Mouse (Mus musculus) spleen, postnatal 0 days (tissue): Measurements from ENCODE around the gene Armc2. TPM values are rescaled to one million over a fixed set of nuclear protein-coding genes. Genes with fewer than 3 reads are reported as not detected.

Source experiments
- polyA plus RNA-seq: library from polyadenylated mRNA; unstranded; fragments of >200 nt; fragmentation: Nextera tagmentation; extraction: Ambion mirVana; gene quantifications from 2 replicates; pipeline ENCODE4 v1.2.1, GENCODE M21; 2015

Gene Armc2
- polyA plus RNA-seq, result 0.11 and 0.35 TPM in 2 replicates

GRCm38 (mm10) chr10:42018016-42018949 lies at the start of gene Armc2:
Gene Armc2 (minus strand): TSS chr10:42018442.

Other genes starting within 250 kb of the Armc2 start
- gene Cep57l1, start 208.6 kb downstream of the Armc2 start, polyA plus RNA-seq, result 15.7 and 16.3 TPM in 2 replicates
- gene Sesn1, start 208.5 kb downstream of the Armc2 start, polyA plus RNA-seq, result 27.6 and 29.1 TPM in 2 replicates